Mouse (Mus musculus): ENCODE data around the gene Trappc6b. TPM values are rescaled to one million over a fixed set of nuclear protein-coding genes. Genes with fewer than 3 reads are reported as not detected.

Gene Trappc6b
- total and polyA plus RNA-seq, 3 experiments, result 45.9 to 75.3 TPM; not detected in 1

- TF ChIP-seq POLR2AphosphoS2 (IDR thresholded peaks at IDR 0.05; ENCODE audit: low read length), result peak; percentile 65; the same call in 1 of the 2 replicates
- no peak for TF ChIP-seq SIN3A (IDR thresholded peaks at IDR 0.05; ENCODE audit: low read length)
- TF ChIP-seq E2F4 (IDR thresholded peaks at IDR 0.05; ENCODE audit: borderline replicate concordance, low read depth, low read length), result peak; percentile 39; the same call in 1 of the 2 replicates
Measured at GRCm38 (mm10) chr12:59060993-59061595, at the start of gene Trappc6b (continued).

DNA sequence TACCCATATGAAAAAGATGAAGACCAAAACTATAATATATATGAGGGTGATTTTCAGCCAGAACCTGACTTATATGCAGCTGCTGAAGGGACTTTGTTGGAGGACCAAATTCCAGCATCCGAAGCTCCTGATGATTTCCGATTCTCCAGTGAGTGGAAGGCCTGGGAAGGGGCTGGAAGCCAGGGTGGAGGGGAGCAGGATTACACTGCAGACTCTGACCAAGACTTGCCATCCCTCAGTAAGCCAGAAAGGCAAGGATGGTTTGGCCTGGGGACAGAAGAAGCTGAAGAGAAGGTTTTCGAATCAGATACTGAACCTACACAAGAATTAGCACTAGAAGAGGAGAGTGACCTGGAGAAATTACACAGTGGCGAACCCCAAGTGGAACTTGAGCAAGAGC lies 46.7 kb upstream of the Trappc6b start:
- Histone ChIP-seq H3K27ac (ENCODE audit: control insufficient read depth, low read depth, low read length) (no peak overlapping the region), H3K9ac (ENCODE audit: control insufficient read depth, low read depth, low read length, poor library complexity, severe bottlenecking) (no peak overlapping the region), H3K27me3 (ENCODE audit: control insufficient read depth in 1 of 2, insufficient read depth in 2 of 2, low read length in 2 of 2) (no peaks in the 10 kb centered on the region)

GRCm38 (mm10) chr12:59106491-59106890 lies 45.2 kb upstream of the Trappc6b start:
- DNase-seq (ENCODE audit: low read depth, low spot score), result no peak
- Histone ChIP-seq H3K27me3 (ENCODE audit: control insufficient read depth in 1 of 2, insufficient read depth in 2 of 2, low read length in 2 of 2) (no peaks in the 10 kb centered on the region), H3K9ac (ENCODE audit: control insufficient read depth, low read depth, low read length, poor library complexity, severe bottlenecking) (no peak overlapping the region), H3K4me1 (ENCODE audit: control insufficient read depth in 1 of 2, insufficient read depth in 2 of 2, low read length in 2 of 2) (no peaks in the 10 kb centered on the region), H3K4me3 (ENCODE audit: control insufficient read depth in 1 of 2, insufficient read depth in 1 of 2, low read depth in 2 of 2, low read length in 2 of 2) (no peak overlapping the region), H3K36me3 (ENCODE audit: control insufficient read depth in 1 of 2, insufficient read depth in 2 of 2, low read length in 2 of 2) (no peaks in the 10 kb centered on the region), H3K79me2 (ENCODE audit: control insufficient read depth, insufficient read depth, low read length, poor library complexity) (no peaks in the 10 kb centered on the region), H3K9me3 (replicated peaks; ENCODE audit: insufficient read depth, low read length) (no peaks in the 10 kb centered on the region), H3K27ac (ENCODE audit: control insufficient read depth, low read depth, low read length) (no peak overlapping the region)
- TF ChIP-seq TCF12 (IDR thresholded peaks at IDR 0.05; ENCODE audit: low read depth, low read length), result no peak
- TF ChIP-seq SIN3A (IDR thresholded peaks at IDR 0.05; ENCODE audit: low read length), result no peak
- TF ChIP-seq ZMIZ1 (IDR thresholded peaks at IDR 0.05; ENCODE audit: low read depth, low read length), result no peak
- no peak for TF ChIP-seq MYB (IDR thresholded peaks at IDR 0.05; ENCODE audit: low read depth, low read length)
- no peak for TF ChIP-seq GATA1 (IDR thresholded peaks at IDR 0.05; ENCODE audit: low read depth, low read length)
- no peak for TF ChIP-seq USF2 (IDR thresholded peaks at IDR 0.05; ENCODE audit: borderline replicate concordance in 1 of 2, insufficient read depth in 1 of 2, low read depth in 1 of 2, low read length in 2 of 2)
- no peak for TF ChIP-seq ZKSCAN1 (IDR thresholded peaks at IDR 0.05; ENCODE audit: low read depth, low read length)
- no peak for TF ChIP-seq RCOR1 (IDR thresholded peaks at IDR 0.05; ENCODE audit: low read depth, low read length)
- TF ChIP-seq POLR2AphosphoS5 (IDR thresholded peaks at IDR 0.05; ENCODE audit: borderline replicate concordance, low read depth, low read length), result no peak
- no peak for TF ChIP-seq GABPA (IDR thresholded peaks at IDR 0.05; ENCODE audit: low read depth, low read length)
- no peak for TF ChIP-seq NRF1 (IDR thresholded peaks at IDR 0.05; ENCODE audit: insufficient read depth, low read depth, low read length, poor library complexity, severe bottlenecking)
- TF ChIP-seq CHD1 (IDR thresholded peaks at IDR 0.05; ENCODE audit: low read depth, low read length), result no peak
- no peak for TF ChIP-seq JUND (IDR thresholded peaks at IDR 0.05; ENCODE audit: low read depth, low read length)

More for the DNA sequence above, 46.7 kb upstream of the Trappc6b start:
- no peak overlapping the region for H3K4me3 ChIP-seq (ENCODE audit: control insufficient read depth in 1 of 2, insufficient read depth in 1 of 2, low read depth in 2 of 2, low read length in 2 of 2)
- no peaks in the 10 kb centered on the region for H3K4me1 ChIP-seq (ENCODE audit: control insufficient read depth in 1 of 2, insufficient read depth in 2 of 2, low read length in 2 of 2)
- H3K9me3 ChIP-seq (replicated peaks; ENCODE audit: insufficient read depth, low read length), result no peaks in the 10 kb centered on the region
- H3K79me2 ChIP-seq (ENCODE audit: control insufficient read depth, insufficient read depth, low read length, poor library complexity), result no peaks in the 10 kb centered on the region
- H3K36me3 ChIP-seq (ENCODE audit: control insufficient read depth in 1 of 2, insufficient read depth in 2 of 2, low read length in 2 of 2), result no peaks in the 10 kb centered on the region
- TF ChIP-seq MAX (IDR thresholded peaks at IDR 0.05; ENCODE audit: low read length) (no peak), USF2 (IDR thresholded peaks at IDR 0.05; ENCODE audit: borderline replicate concordance in 1 of 2, insufficient read depth in 1 of 2, low read depth in 1 of 2, low read length in 2 of 2) (no peak), ETS1 (IDR thresholded peaks at IDR 0.05; ENCODE audit: low read depth, low read length) (no peak), SIN3A (IDR thresholded peaks at IDR 0.05; ENCODE audit: low read length) (no peak), USF1 (IDR thresholded peaks at IDR 0.05; ENCODE audit: low read depth, low read length) (no peak), CHD2 (IDR thresholded peaks at IDR 0.05; ENCODE audit: low read length) (no peak), MXI1 (IDR thresholded peaks at IDR 0.05; ENCODE audit: low read depth, low read length) (no peak), RCOR1 (IDR thresholded peaks at IDR 0.05; ENCODE audit: low read depth, low read length) (no peak), ELF1 (IDR thresholded peaks at IDR 0.05; ENCODE audit: low read depth, low read length) (no peak), NELFE (IDR thresholded peaks at IDR 0.05; ENCODE audit: low read depth, low read length) (no peak), POLR2AphosphoS2 (IDR thresholded peaks at IDR 0.05; ENCODE audit: low read length) (no peak), MYC (IDR thresholded peaks at IDR 0.05; ENCODE audit: low read depth, low read length) (no peak), POLR2AphosphoS5 (IDR thresholded peaks at IDR 0.05; ENCODE audit: borderline replicate concordance, low read depth, low read length) (no peak), HCFC1 (IDR thresholded peaks at IDR 0.05; ENCODE audit: low read depth, low read length) (no peak), TBP (IDR thresholded peaks at IDR 0.05; ENCODE audit: low read depth, low read length) (no peak), BHLHE40 (IDR thresholded peaks at IDR 0.05; ENCODE audit: borderline replicate concordance, low read depth, low read length) (no peak), MAFK (IDR thresholded peaks at IDR 0.05; ENCODE audit: borderline replicate concordance, low read depth, low read length) (no peak), E2F4 (IDR thresholded peaks at IDR 0.05; ENCODE audit: borderline replicate concordance, low read depth, low read length) (no peak)
- no peak for DNase-seq (ENCODE audit: low read depth, low spot score)
